Mouse (Mus musculus): ENCODE data around the gene Pigl. TPM values are rescaled to one million over a fixed set of nuclear protein-coding genes. Genes with fewer than 3 reads are reported as not detected.

Gene Pigl
- polyA plus RNA-seq, 1 experiment from 2014 or later: 10.5 TPM

- Histone ChIP-seq H3K27me3 (ENCODE audit: control insufficient read depth, insufficient read depth, low read depth, low read length) (no peaks in the 10 kb centered on the region), H3K27ac (ENCODE audit: low read length) (no peak overlapping the region), H3K4me3 (ENCODE audit: low read length) (no peak overlapping the region), H3K4me2 (ENCODE audit: low read depth, low read length) (no peak overlapping the region), H3K9me3 (ENCODE audit: control insufficient read depth, low read length) (no peaks in the 10 kb centered on the region), H3K4me1 (replicated peaks; ENCODE audit: control insufficient read depth, insufficient read depth, low read length) (no peaks in the 10 kb centered on the region), H3K36me3 (ENCODE audit: control insufficient read depth, insufficient read depth, low read length) (no peaks in the 10 kb centered on the region), H3K9ac (ENCODE audit: low read length) (no peak overlapping the region)
- ATAC-seq (ENCODE audit: low read depth): no peak
- WGBS: 43% methylated on average over 2 of the region's 2 CpGs
Measured at GRCm38 (mm10) chr11:62522283-62522682, 64.0 kb downstream of the Pigl start.

GRCm38 (mm10) chr11:62537089-62537488 is 78.8 kb downstream of the Pigl start:
- 89% methylated on average over 8 of the region's 8 CpGs for WGBS
- ATAC-seq (ENCODE audit: low read depth): no peak
- H3K27ac ChIP-seq (ENCODE audit: low read length): no peak overlapping the region
- H3K4me3 ChIP-seq (ENCODE audit: low read length): no peak overlapping the region
- peaks cover 7% of the 10 kb centered on the region for H3K4me1 ChIP-seq (replicated peaks; ENCODE audit: control insufficient read depth, insufficient read depth, low read length)
- no peaks in the 10 kb centered on the region for H3K36me3 ChIP-seq (ENCODE audit: control insufficient read depth, insufficient read depth, low read length)
- no peak overlapping the region for H3K4me2 ChIP-seq (ENCODE audit: low read depth, low read length)
- peaks cover 14% of the 10 kb centered on the region; the same call in 1 of the 2 replicates for H3K27me3 ChIP-seq (ENCODE audit: control insufficient read depth, insufficient read depth, low read depth, low read length)
- no peaks in the 10 kb centered on the region for H3K9me3 ChIP-seq (ENCODE audit: control insufficient read depth, low read length)
- H3K9ac ChIP-seq (ENCODE audit: low read length): no peak overlapping the region

GRCm38 (mm10) chr11:62537590-62537989 is 79.3 kb downstream of the Pigl start:
- Histone ChIP-seq H3K27me3 (ENCODE audit: control insufficient read depth, insufficient read depth, low read depth, low read length) (peaks cover 14% of the 10 kb centered on the region; the same call in 1 of the 2 replicates), H3K9ac (ENCODE audit: low read length) (no peak overlapping the region), H3K9me3 (ENCODE audit: control insufficient read depth, low read length) (no peaks in the 10 kb centered on the region), H3K4me1 (replicated peaks; ENCODE audit: control insufficient read depth, insufficient read depth, low read length) (peaks cover 7% of the 10 kb centered on the region), H3K36me3 (ENCODE audit: control insufficient read depth, insufficient read depth, low read length) (no peaks in the 10 kb centered on the region), H3K4me2 (ENCODE audit: low read depth, low read length) (no peak overlapping the region), H3K4me3 (ENCODE audit: low read length) (no peak overlapping the region), H3K27ac (ENCODE audit: low read length) (no peak overlapping the region)
- ATAC-seq (ENCODE audit: low read depth): no peak
- 45% methylated on average over 7 of the region's 7 CpGs for WGBS

GRCm38 (mm10) chr11:62538321-62539088 is 80.2 kb downstream of the Pigl start:
- Histone ChIP-seq H3K27me3 (ENCODE audit: control insufficient read depth, insufficient read depth, low read depth, low read length) (peaks cover 14% of the 10 kb centered on the region; the same call in 1 of the 2 replicates), H3K4me2 (ENCODE audit: low read depth, low read length) (peak overlapping the region; percentile 99), H3K4me1 (replicated peaks; ENCODE audit: control insufficient read depth, insufficient read depth, low read length) (peaks cover 7% of the 10 kb centered on the region), H3K36me3 (ENCODE audit: control insufficient read depth, insufficient read depth, low read length) (no peaks in the 10 kb centered on the region), H3K9ac (ENCODE audit: low read length) (peak overlapping the region; percentile 82), H3K27ac (ENCODE audit: low read length) (no peak overlapping the region), H3K4me3 (ENCODE audit: low read length) (peak overlapping the region; percentile 78), H3K9me3 (ENCODE audit: control insufficient read depth, low read length) (no peaks in the 10 kb centered on the region)
- ATAC-seq (ENCODE audit: low read depth): peak; percentile 83
- under 1% methylated on average over 30 of the region's 73 CpGs for WGBS

GRCm38 (mm10) chr11:62539089-62539890 is 81.0 kb downstream of the Pigl start, which contains the start of gene Cenpv:
Cenpv (minus strand) TSS chr11:62539261.
- WGBS: 5% methylated on average over 51 of the region's 57 CpGs
- H3K9ac ChIP-seq (ENCODE audit: low read length): peak within 1 kb of the TSS; percentile 82
- peak; percentile 85 for ATAC-seq (ENCODE audit: low read depth)

GRCm38 (mm10) chr11:62540167-62540566 is 81.9 kb downstream of the Pigl start:
- no peaks in the 10 kb centered on the region for H3K9me3 ChIP-seq (ENCODE audit: control insufficient read depth, low read length)
- H3K4me3 ChIP-seq (ENCODE audit: low read length): no peak overlapping the region
- H3K36me3 ChIP-seq (ENCODE audit: control insufficient read depth, insufficient read depth, low read length): no peaks in the 10 kb centered on the region
- peaks cover 14% of the 10 kb centered on the region; the same call in 1 of the 2 replicates for H3K27me3 ChIP-seq (ENCODE audit: control insufficient read depth, insufficient read depth, low read depth, low read length)
- no peak for ATAC-seq (ENCODE audit: low read depth)
- no peak overlapping the region for H3K27ac ChIP-seq (ENCODE audit: low read length)
- H3K4me2 ChIP-seq (ENCODE audit: low read depth, low read length): no peak overlapping the region
- H3K9ac ChIP-seq (ENCODE audit: low read length): no peak overlapping the region
- H3K4me1 ChIP-seq (replicated peaks; ENCODE audit: control insufficient read depth, insufficient read depth, low read length): peaks cover 7% of the 10 kb centered on the region
- 74% methylated on average over 7 of the region's 7 CpGs for WGBS

More at GRCm38 (mm10) chr11:62539089-62539890, 81.0 kb downstream of the Pigl start, which contains the start of gene Cenpv:
- H3K9me3 ChIP-seq (ENCODE audit: control insufficient read depth, low read length): no peaks in the 10 kb centered on the region
- H3K4me2 ChIP-seq (ENCODE audit: low read depth, low read length): peak within 1 kb of the TSS; percentile 99
- peak within 1 kb of the TSS; percentile 78 for H3K4me3 ChIP-seq (ENCODE audit: low read length)
- peaks cover 7% of the 10 kb centered on the region for H3K4me1 ChIP-seq (replicated peaks; ENCODE audit: control insufficient read depth, insufficient read depth, low read length)
- no peaks in the 10 kb centered on the region for H3K36me3 ChIP-seq (ENCODE audit: control insufficient read depth, insufficient read depth, low read length)
- H3K27me3 ChIP-seq (ENCODE audit: control insufficient read depth, insufficient read depth, low read depth, low read length): peaks cover 14% of the 10 kb centered on the region; the same call in 1 of the 2 replicates
- no peak within 1 kb of the TSS for H3K27ac ChIP-seq (ENCODE audit: low read length)

GRCm38 (mm10) chr11:62540969-62541368 is 82.7 kb downstream of the Pigl start:
- no peak overlapping the region for H3K27ac ChIP-seq (ENCODE audit: low read length)

GRCm38 (mm10) chr11:62541581-62541980 is 83.3 kb downstream of the Pigl start:
- no peaks in the 10 kb centered on the region for H3K9me3 ChIP-seq (ENCODE audit: control insufficient read depth, low read length)
- no peak overlapping the region for H3K9ac ChIP-seq (ENCODE audit: low read length)
- no peak overlapping the region for H3K4me3 ChIP-seq (ENCODE audit: low read length)
- no peak for ATAC-seq (ENCODE audit: low read depth)
- peaks cover 7% of the 10 kb centered on the region for H3K4me1 ChIP-seq (replicated peaks; ENCODE audit: control insufficient read depth, insufficient read depth, low read length)
- H3K27ac ChIP-seq (ENCODE audit: low read length): no peak overlapping the region
- 77% methylated on average over 8 of the region's 8 CpGs for WGBS
- no peak overlapping the region for H3K4me2 ChIP-seq (ENCODE audit: low read depth, low read length)
- H3K27me3 ChIP-seq (ENCODE audit: control insufficient read depth, insufficient read depth, low read depth, low read length): peaks cover 14% of the 10 kb centered on the region; the same call in 1 of the 2 replicates
- H3K36me3 ChIP-seq (ENCODE audit: control insufficient read depth, insufficient read depth, low read length): no peaks in the 10 kb centered on the region

More at GRCm38 (mm10) chr11:62540969-62541368, 82.7 kb downstream of the Pigl start:
- Histone ChIP-seq H3K4me2 (ENCODE audit: low read depth, low read length) (no peak overlapping the region), H3K9ac (ENCODE audit: low read length) (no peak overlapping the region), H3K4me1 (replicated peaks; ENCODE audit: control insufficient read depth, insufficient read depth, low read length) (peaks cover 7% of the 10 kb centered on the region), H3K36me3 (ENCODE audit: control insufficient read depth, insufficient read depth, low read length) (no peaks in the 10 kb centered on the region), H3K4me3 (ENCODE audit: low read length) (no peak overlapping the region), H3K9me3 (ENCODE audit: control insufficient read depth, low read length) (no peaks in the 10 kb centered on the region), H3K27me3 (ENCODE audit: control insufficient read depth, insufficient read depth, low read depth, low read length) (peaks cover 14% of the 10 kb centered on the region; the same call in 1 of the 2 replicates)
- 47% methylated on average over 2 of the region's 2 CpGs for WGBS
- ATAC-seq (ENCODE audit: low read depth): no peak

- no peaks in the 10 kb centered on the region for H3K9me3 ChIP-seq (ENCODE audit: control insufficient read depth, low read length)
- H3K27me3 ChIP-seq (ENCODE audit: control insufficient read depth, insufficient read depth, low read depth, low read length): peaks cover 12% of the 10 kb centered on the region; the same call in 1 of the 2 replicates
- WGBS: 82% methylated on average over 3 of the region's 3 CpGs
- ATAC-seq (ENCODE audit: low read depth): no peak
- H3K27ac ChIP-seq (ENCODE audit: low read length): no peak overlapping the region
- peaks cover 5% of the 10 kb centered on the region for H3K4me1 ChIP-seq (replicated peaks; ENCODE audit: control insufficient read depth, insufficient read depth, low read length)
- no peak overlapping the region for H3K4me3 ChIP-seq (ENCODE audit: low read length)
- H3K36me3 ChIP-seq (ENCODE audit: control insufficient read depth, insufficient read depth, low read length): no peaks in the 10 kb centered on the region
- H3K9ac ChIP-seq (ENCODE audit: low read length): no peak overlapping the region
- H3K4me2 ChIP-seq (ENCODE audit: low read depth, low read length): no peak overlapping the region
Measured at GRCm38 (mm10) chr11:62543991-62544390, 85.7 kb downstream of the Pigl start.

Data from lung, embryonic 16.5 days (tissue).